Mouse (Mus musculus) liver, adult (tissue): ENCODE results near the gene Foxo3.

Experiments
- GATA4 ChIP-seq: IDR thresholded peaks from 2 replicates; pipeline ENCODE4 v1.6.1; 2014; ENCODE audit warnings: mild to moderate bottlenecking, low read length; ENCODE audit not compliant: insufficient replicate concordance

Foxo3 gene

DNA sequence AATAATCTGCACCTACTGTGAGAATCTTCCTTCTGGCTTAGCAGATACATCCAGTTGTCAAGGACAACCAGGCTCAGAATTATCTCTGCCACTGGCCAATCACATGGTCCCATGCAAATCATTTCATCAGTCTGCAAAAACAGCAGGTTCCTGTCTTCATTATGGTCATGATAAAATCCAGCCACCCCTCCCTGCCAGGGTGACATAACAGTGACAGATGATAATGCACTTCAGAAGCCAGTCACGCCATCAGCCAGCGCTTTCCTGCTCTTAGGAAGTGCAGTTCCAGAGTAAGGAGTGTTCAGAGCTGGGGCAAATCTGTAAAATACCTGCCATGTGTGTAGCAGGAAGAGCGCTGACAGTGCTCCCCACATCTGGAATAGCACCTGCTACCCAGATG is 77.1 kb downstream of the Foxo3 start:
- no peak for TF ChIP-seq GATA4

GRCm38 (mm10) chr10:42198682-42199081 is 77.9 kb downstream of the Foxo3 start:
- TF ChIP-seq GATA4, result no peak

GRCm38 (mm10) chr10:42194784-42195183 is 81.8 kb downstream of the Foxo3 start:
- no peak for TF ChIP-seq GATA4

DNA sequence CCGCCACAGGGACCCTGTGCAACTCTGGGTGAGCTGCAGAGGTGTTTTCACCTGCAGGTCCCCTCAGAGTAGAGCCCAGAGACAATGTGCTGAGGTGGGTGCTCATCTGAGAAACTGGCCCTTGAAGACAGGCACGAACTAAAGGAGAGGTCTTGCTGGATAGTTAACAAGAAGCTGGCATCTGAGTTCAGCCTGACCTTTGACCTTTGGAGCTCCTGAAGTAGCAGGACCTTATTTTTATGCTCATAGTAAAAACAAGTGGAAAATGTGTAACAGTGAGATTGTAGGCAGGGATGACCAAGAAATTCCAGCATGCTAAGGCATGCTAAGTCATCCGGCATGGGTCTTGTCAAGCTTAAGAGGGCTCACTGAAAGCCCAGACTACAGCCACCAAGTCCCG is 82.6 kb downstream of the Foxo3 start:
- TF ChIP-seq GATA4, result no peak

- TF ChIP-seq GATA4, result no peak
Measured at GRCm38 (mm10) chr10:42192951-42193350, 83.6 kb downstream of the Foxo3 start.

GRCm38 (mm10) chr10:42189674-42190434 is 86.7 kb downstream of the Foxo3 start:
- no peak for TF ChIP-seq GATA4

GRCm38 (mm10) chr10:42189037-42189436 is 87.5 kb downstream of the Foxo3 start:
- TF ChIP-seq GATA4, result no peak

GRCm38 (mm10) chr10:42188091-42188490 is 88.5 kb downstream of the Foxo3 start:
- no peak for TF ChIP-seq GATA4

DNA sequence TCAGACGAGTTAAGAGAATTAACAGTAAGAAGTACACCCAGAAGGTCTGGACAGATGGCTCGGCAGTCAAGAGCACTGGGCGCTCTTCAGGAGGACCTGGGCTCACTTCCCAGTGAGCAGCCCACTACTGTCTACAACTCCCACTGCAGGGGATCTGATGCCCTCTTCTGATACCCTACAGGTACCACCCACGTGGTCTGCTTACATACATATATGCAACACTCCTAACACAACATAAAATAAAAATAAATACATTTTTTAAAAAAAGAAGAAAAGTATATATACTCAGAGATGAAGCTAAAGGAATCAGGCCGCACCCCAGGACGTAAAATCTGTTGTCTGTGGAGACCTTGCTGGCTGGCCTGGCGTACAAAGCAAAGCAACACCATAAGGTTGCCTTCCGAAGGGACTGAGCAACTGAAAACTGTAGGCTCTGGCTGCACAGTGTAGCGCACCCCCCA is 89.6 kb downstream of the Foxo3 start:
- no peak for TF ChIP-seq GATA4

GRCm38 (mm10) chr10:42180333-42180732 is 96.2 kb downstream of the Foxo3 start:
- TF ChIP-seq GATA4, result no peak

DNA sequence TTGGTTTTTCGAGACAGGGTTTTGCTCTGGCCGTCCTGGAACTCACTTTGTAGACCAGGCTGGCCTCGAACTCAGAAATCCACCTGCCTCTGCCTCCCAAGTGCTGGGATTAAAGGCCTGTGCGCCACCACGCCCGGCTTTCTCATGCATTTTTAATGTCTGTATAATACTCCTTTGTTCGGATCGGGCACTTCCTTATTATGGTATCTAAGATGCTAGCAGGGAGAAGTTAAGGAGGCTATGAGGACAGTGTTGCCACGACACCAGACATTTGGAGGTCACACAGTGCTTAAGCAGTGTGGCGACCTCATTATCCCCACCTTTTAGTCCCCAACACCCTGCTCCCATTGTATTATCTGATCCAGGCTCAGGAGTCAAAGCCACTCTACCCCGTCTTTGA is 97.8 kb downstream of the Foxo3 start:
- TF ChIP-seq GATA4, result no peak

DNA sequence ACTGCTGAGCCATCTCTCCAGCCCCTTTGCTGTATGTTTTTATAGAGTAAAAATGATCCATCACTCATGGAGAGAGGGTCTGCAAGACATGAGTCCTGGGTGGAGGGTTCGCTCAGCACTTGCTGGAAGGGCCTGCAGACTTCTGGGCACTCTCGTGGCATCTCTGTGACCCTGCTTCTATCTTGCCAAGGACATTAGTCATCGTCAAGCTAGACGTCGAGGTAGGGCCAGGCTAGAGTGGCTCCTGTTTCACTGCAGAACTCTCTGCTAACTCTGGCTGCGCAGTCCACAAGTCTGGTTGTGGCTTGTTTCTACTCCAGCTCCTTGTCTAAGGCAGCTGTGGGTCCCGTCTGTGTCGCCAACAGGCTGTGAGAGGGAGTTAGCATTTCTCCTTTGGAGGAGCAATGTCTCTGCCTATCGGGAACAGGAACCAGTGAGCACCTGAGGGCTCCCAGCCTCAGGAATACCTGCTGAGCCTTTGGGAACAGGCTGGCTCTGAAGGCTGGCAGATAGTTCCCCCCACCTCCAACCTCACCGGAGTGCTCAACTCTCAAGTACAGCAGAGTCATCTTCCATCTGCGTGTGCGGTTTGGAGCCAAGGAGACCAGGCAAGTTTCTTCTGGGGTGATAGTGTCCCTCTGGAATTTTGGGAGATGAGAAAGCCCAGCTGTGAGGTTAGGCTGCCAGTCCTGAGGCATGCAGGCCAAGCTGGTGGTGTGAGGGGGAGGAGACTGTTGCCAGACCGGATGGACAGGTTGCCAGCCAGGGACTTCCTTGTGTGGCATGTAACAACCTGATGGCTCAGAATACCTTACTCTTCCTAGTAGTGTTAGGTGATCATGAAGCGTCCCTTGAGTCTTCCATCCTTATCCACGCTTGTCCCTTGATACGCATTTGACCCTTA is 98.5 kb downstream of the Foxo3 start:
- TF ChIP-seq GATA4, result no peak

- no peak for TF ChIP-seq GATA4
Measured at GRCm38 (mm10) chr10:42174283-42174682, 102.3 kb downstream of the Foxo3 start.

GRCm38 (mm10) chr10:42173839-42174238 is 102.7 kb downstream of the Foxo3 start:
- no peak for TF ChIP-seq GATA4

DNA sequence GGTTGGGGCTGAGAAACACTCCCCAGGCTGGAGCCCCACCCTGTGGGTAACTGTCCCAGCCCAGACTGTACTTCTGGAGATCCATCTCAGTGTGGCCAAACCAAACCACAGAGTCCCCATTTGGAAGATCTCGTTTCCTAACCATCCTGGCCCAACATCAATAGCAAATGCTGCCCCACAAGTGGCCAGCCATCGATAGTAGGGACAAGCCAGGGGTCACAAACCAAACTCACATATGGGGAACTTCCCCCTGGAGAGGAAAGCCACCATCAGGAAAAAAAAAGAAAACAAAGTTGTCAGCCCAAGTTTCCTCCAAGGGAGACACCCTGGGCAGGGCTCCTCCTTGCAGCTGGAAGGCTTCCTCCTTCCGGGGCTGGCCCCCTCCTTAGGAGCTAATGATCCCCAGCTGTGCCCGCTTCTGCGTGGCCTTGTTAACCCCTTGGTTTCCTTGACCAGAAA is 105.6 kb downstream of the Foxo3 start:
- TF ChIP-seq GATA4, result no peak

DNA sequence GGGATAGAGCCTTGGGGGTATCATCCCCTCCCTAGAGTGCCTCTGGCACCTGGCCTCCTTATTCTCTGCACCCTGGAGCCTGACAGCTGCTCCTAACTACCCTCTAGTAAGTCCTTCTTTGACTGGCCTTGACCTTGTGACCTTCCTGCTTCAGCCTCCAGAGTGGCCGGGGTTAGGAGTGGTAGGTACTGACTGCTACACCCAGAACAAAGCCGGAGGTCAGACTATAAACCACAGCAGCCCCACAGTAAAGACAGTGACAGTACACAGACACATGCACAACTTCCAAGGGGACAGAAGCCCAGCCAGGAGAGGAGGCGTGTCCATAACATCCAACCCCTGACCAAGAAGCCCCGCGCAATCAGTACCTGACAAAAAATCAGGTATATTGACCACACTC is 106.4 kb downstream of the Foxo3 start:
- no peak for TF ChIP-seq GATA4
